Mouse (Mus musculus) hematopoietic stem cell, adult 5-6 weeks (primary cell): ENCODE measurements at regions not wholly inside any gene's neighbourhood (a gene's known extent, or its start where the extent isn't known, plus 50 kb on each side); places are given as distances from the start of the nearest gene placed in this dataset.

Source experiments
- ATAC-seq, 2 experiments: fragments of 125-278 bp in 1 of 2; replicated peaks in 1 of 2; 2 replicates each; pipeline ENCODE4 v1.8.0; 2016 to 2017; ENCODE audit warnings: inconsistent platforms in 2 of 2, mild to moderate bottlenecking in 2 of 2, moderate number of reproducible peaks in 2 of 2, low read depth in 1 of 2, moderate TSS enrichment in 1 of 2; ENCODE audit not compliant: low FRiP score in 2 of 2, poor library complexity in 2 of 2, severe bottlenecking in 2 of 2, insufficient read depth in 1 of 2, low TSS enrichment in 1 of 2

DNA sequence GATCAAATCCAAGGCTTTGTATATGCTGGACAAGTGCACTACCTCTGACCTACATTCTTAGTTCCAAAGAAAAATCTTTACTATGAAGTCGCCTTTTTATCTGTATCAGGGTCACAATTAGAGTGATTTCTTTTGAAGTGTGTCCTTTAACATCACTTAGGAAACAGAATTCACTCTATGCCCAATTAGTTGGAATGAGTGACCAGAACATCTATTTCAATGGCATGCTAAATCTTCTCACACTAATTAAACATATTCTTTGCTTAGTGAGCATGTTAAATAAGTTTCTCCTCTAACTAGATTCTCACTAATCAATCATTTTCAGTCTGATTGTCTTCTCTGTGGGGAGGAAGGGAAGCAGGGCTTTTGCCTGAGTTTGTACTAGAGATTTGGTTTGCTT lies 84.9 kb downstream of the Arl6ip6 start:
- ATAC-seq, result no peak

DNA sequence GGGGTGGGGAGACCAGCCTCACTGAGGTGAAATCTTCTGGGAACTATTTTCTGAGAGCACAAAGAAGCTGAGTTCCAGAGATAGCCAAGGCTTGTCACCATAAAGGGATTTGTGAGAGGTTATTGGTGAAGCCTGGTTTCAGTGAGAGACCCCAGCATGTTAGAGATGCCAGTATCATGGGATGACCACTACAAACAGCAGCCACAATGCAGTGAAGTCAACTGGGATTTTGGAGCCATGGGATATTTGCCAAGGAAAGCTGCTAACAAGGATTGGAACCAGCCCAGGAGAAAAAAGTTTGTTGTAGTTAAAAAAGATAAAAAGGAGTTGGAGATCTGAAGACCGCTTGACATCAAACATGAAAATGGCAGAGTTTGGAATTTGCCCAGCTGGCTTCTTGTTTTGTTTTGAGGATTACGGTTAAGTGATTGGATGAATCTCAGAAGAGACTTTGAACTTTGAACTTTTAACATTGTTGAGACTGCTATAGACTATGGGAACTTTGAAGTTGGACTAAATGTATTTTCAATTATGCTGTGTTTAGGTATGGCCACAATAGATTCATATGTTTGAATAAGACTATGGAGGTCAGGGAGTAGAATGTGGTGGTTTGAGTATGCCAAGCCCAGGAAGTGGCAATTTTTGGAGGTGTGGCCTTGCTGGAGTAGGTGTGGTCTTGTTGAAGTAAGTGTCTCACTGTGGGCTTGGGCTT lies 110.3 kb downstream of the Arl6ip6 start:
- ATAC-seq, result no peak

DNA sequence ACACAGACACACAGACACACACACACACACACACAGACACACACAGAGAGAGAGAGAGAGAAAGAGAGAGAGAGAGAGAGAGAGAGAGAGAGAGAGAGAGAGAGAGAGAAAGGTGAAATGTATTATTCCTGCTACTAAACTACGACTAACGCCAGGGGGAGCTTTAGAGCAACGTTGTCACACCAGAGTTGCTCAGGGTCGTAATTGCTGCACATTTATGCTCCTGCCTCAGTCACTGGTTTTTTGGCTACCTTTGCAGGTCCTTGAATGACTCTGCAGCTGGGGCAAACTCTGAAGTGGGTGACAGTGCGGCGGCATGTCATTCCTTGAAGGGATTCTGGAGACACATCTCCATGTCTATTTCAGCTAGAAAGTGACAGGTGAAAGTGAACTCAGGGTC lies 139.2 kb downstream of the Arl6ip6 start:
- peak; percentile 39 to 65; a peak in 2 of 4 replicates for ATAC-seq

DNA sequence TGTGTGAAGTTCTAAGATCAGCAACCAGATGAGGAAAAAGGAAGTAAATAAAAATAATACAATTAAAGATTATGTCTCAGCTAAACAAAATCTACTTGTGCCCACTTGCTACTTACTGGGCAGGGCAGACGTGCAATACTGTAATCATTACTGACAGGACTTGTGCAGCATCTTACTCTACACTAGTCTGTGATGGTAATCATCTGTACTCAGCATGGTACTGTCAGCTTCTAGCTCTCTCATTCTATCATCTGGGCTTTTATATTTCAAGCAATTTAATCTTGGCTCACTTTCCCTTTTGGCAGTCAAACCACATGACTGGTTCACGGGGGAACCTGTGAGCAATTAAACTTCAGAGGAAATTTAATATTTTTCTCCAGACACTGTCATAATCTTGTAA lies 167.5 kb downstream of the Arl6ip6 start:
- no peak for ATAC-seq

DNA sequence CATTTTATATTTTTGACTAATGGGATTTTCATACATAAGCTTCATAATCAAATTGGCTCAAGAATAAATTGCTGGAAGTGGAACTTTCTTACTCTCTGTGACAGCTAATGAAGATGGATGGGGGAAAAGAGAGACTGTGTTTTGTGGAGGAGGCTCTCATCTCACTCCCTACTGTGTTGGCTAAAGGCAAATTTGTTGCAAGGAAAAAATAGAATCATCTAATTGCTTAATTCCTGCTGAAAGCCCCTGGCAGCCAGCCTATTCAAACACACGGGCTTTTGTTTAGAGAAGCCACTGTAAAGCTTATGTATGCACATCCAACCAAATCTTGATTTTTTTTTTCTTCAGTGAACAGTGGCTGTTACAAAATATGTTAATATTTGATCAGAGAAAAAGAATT lies 190.8 kb downstream of the Arl6ip6 start:
- ATAC-seq, result no peak

DNA sequence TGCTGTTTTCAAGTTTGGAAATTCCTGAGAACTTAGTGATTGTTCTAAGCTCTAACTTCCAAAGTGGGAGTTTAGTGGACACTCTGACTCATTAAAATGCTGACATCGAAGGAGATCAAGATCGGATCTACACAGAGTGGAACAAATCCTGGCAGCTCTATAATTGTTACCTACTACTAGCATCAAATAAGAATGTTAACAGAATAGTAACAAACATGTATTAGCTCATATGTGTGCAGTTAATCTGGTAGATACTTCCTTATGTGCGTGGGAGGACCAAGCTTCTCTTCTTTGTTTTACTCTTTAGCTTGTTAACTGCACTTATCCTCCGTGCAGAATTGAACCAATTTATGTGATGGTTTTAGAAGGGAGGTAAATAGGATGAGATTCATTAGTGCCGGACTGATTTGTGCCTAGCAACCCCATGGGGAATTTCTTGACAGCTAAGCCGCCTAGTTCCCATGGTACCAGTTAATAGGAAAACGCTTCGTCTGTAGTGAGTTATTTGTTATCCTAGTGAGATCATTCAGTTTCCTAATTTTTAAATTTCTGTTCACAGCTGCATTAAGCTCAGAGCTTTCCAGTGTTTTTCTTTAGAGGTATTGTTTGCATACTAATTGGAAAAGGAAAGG lies 193.1 kb downstream of the Arl6ip6 start:
- no peak for ATAC-seq

DNA sequence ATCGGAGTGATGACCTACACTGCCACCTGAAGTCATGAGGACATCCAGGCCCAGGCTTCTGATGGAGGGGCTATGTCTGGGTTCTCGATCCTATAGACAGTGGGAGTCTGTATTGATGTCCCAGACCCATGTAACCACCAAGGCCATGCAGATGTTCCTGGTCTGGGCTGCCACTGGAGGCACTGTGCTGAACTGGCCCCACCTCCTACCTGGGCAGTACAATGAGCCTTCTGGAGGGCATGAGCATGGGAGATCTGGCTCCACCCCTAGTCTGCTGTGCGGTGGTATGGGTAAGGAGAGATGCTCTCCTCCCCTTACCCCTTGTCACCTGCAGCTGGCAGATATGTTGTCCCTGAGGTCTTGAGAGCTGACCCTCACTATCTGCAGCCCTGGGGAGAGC lies 197.1 kb downstream of the Arl6ip6 start:
- ATAC-seq, result no peak; a peak in 1 of 4 replicates

DNA sequence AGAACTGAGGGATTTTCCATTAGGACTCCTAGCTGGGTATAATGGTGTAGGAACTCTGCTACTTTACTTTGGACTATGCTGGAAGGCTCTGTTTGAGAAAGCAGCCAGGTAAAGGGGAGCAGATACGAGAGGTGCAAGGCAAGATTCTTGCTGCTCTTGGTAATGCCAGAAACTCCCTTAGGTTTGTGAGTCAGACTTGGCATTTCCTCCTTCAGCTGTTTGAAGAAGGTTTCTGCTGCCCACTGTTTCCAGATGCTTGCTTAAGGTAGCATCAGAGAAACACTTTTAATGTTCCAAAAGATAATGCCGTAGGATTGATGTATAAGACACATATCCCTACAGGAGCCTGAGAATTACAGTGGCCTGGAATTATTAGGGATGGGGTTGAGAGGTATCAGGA lies 222.9 kb downstream of the Arl6ip6 start:
- no peak for ATAC-seq

DNA sequence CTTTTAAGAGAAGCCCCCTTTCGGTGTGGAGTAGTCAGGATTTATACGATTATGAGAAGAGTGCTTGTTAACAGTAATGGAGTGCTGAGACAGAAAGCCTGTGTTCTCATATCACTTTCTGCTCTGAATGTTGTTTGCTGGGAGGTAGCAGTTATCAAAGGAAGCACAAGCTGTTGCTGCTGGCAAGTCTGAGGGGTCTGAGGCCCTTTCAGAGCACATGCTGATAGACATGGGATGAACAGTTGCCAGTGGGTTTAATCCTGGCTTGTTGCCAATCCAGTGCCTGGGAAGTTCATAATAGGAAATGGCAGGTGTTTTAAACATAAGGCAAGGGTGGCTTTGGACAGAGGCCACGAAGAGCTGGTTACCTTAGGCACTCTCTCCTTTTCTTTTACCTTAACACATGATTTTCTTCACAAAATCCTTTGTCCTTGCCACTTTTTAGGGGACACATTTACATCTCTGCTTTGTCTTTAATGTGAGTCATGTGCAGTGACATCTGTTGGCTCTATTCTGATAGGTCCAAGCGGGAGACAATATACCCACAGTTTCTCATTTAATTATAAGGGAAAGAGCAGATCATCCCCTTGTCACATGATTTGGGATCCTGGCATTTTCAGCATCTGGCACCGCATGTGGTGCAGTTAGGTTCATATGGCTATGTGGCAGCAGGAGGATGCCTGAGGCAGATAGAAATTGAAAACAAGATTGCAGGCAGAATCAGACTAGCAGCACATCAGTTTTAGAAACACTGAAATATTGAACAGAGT lies 245.7 kb downstream of the Arl6ip6 start:
- ATAC-seq, result no peak

DNA sequence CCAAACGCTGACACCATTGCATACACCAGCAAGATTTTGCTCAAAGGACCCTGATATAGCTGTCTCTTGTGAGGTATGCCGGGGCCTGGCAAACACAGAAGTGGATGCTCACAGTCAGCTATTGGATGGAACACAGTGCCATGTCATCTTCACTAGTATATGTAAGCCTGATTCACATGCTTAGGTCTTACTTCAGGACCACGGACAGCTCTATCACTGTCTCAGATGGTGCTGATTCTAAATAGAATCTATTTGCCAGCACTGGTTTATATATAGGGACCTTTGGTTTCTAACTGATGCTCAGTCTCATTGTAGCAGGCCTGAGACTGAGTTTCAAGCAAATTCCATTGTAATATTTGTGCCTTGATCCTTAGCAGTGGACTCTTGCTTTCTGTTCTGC lies 248.8 kb downstream of the Arl6ip6 start:
- ATAC-seq, result peak; percentile 37 to 45; a peak in 1 of 4 replicates

DNA sequence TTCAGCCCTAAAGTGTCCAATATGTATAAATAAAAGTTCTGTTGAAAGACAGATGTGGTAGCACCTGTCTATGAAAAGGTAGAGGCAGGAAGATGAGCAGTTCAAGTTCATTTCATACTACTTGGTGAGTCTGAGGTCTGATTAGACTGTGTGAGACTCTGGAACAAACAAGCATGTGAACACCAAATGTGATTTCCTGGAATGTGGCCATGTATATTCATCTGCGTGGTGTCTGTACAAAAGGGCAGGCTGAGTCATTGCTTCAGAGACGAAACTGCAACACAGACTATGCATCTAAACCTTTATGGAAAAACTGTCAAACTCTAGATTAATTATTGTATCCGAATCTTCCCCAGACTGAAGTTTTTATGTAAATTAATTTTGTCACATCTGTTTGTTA lies 268.7 kb downstream of the Arl6ip6 start:
- ATAC-seq, result no peak

DNA sequence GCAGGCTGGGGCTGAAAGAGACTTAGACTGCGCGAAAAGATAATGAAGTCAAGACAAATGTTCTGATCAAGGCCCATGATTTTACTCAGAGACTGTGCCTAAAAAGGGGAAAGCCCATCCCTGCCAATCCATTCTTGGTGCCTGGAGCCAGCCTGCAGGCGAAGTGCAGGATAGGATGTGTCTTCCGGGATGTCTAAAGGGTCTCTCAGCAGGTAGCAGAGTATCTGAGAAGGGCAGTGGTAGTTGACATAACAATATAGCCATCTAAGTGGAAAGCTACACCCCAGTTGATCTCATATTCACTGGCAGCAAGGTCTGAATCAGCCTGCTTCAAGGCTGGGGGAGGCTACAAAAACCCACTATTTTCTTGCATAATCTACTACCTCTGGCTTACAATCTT lies 282.9 kb downstream of the Arl6ip6 start:
- no peak for ATAC-seq

DNA sequence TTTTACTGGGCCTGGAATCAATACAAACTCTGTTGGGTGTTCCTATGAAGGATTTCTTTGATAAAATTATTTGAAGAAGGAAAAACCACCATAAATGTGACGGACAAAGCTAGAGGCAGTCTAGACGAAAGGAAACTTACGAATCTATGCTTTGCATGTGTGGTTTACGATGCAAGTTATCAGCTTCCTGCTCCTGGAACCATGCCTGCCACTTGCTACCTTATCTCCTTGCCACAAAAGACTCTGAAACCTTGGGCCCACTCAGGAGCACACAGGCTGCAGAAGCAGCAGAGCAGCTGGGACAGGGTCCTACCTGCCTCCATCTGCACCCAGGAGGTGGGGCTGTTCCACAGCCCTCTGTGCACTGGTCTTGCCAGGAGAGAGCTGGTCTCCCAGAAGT lies 287.5 kb downstream of the Arl6ip6 start:
- ATAC-seq, result peak; percentile 82 to 94

DNA sequence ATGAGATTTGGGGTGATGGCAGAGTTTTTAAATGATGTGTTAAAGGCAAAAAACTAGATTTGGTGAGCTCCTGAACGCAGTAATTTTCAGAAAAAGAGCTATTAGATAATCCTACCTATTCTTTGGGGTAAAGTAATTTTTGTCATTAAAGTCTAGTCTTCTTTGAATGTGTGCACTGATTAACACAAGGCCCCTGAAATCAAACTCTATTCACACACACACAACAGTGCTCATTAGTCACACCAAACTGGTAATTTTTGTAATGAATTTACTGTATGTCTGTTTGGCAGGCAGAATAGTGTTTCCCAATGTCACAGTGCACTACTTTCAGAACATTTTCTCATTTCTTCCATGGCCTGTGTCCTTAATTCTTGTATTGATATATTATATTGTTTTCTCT lies 296.8 kb downstream of the Arl6ip6 start:
- no peak for ATAC-seq

DNA sequence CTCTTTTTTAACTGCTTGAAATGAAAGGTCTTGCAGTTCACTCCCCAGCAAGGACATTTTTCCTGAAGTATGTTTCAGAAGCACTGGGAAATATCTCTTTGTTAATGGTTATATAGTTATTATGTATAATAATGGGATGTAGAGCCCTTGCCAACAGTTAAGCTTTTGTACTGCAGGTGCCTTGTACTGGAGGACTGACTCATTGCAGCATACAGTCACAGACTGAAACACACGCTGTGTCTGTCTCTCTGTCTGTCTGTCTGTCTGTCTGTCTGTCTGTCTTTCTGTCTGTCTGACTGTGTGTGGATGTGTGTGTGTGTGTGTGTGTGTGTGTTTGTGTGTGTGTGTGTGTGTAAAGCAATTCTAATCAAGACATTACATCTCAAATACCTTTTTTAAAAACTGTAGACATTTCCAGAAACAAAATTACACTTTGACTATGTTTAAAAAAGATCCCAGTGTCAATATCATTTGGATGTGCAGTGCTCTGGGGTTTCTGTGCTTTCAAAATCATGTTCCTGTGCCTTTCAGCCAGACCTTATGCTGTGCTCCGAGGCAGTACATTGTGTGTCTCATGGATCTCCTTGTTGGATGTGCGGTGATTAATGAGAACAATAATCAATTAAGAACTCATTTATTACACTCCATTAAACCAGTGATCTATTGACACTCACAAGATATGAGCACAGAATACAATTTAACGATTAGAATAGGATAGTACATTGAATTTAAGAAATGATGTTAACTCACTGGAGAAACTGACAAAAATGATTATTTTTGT lies 299.5 kb downstream of the Arl6ip6 start:
- ATAC-seq, result no peak

DNA sequence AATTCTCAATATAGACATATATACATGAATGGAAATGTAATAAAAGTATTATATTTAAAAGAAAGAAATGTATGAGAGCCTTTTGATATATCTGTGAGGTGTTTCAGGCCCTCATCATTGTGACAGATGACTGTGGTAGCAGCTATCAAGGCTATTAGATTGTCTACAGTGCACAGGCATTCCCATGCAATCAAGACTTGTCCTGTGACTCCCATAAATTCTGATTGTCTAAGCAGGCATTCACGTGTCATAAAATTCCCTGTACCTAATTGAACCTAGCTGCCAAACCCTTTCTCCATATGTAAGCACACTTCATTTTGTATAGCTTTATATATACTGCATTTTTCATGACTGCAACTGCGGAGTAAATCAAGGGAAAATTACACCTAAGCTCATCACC lies 301.3 kb downstream of the Arl6ip6 start:
- no peak for ATAC-seq

DNA sequence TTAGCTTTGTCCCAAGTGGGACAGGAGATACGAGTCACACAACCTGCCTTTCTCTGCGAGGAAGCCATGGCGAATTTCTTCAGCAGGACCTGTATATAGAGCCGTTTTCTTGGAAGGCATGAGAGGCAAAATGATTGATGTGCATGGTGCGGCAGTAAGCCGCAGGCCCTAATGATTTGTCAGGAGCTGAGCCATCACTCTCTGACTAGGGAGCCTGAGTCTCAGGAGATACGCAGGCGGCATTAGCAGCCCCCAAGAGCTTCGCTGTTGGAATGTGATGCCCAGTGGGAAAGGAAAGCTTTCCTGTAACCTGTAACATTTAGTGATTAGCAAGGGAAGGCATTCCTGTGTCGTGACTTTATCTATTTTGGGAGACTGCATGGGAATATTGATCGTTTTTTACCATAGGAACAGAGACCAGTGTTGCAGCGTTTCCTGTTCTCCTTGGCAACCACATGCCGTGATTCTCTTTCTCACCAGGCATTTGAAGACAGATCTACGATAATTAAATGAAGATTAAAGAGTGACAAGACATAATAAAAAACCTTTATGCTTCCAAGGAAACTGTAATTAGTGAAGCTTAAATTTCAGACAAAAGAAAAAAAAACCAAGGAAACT lies 310.2 kb downstream of the Arl6ip6 start:
- ATAC-seq, result no peak
